Mouse (Mus musculus): ENCODE measurements around the gene Wdr47.
"Not testable (repeated sequence)": the region's sequence is repeated elsewhere in the genome, so short reads cannot be mapped to it uniquely, and the experiment has no call there.

Wdr47 gene

GRCm38 (mm10) chr3:108590786-108591529 lies at the start of gene Wdr47:
Gene Wdr47, plus strand, starts transcription at chr3:108591279.
- peak; percentile 90 to 93 for DNase-seq (ENCODE audit: low spot score in 2 of 2)

GRCm38 (mm10) chr3:108542299-108542698 lies 48.8 kb upstream of the Wdr47 start:
- no peak for DNase-seq (ENCODE audit: low spot score in 2 of 2)

- peak; percentile 24 to 38 for DNase-seq (ENCODE audit: low spot score in 2 of 2)
Observed at GRCm38 (mm10) chr3:108554111-108554561, 36.9 kb upstream of the Wdr47 start.

- DNase-seq (ENCODE audit: low spot score in 2 of 2), result peak; percentile 89 to 91
Observed at GRCm38 (mm10) chr3:108554587-108555312, 36.3 kb upstream of the Wdr47 start.

- no peak for DNase-seq (ENCODE audit: low spot score in 2 of 2)
Observed at GRCm38 (mm10) chr3:108557888-108558287, 33.2 kb upstream of the Wdr47 start.

- peak; percentile 94 to 96 for DNase-seq (ENCODE audit: low spot score in 2 of 2)
Observed at GRCm38 (mm10) chr3:108562133-108562730, 28.8 kb upstream of the Wdr47 start, which contains the start of gene Tmem167b. Gene Tmem167b, minus strand, starts transcription at chr3:108562466.

GRCm38 (mm10) chr3:108562777-108563271 lies 28.3 kb upstream of the Wdr47 start:
- DNase-seq (ENCODE audit: low spot score in 2 of 2), result no peak

GRCm38 (mm10) chr3:108563309-108563708 lies 27.8 kb upstream of the Wdr47 start:
- DNase-seq (ENCODE audit: low spot score in 2 of 2), result peak; percentile 67 to 74

- DNase-seq (ENCODE audit: low spot score in 2 of 2), result no peak
Observed at GRCm38 (mm10) chr3:108567990-108568877, 22.8 kb upstream of the Wdr47 start.

GRCm38 (mm10) chr3:108569636-108570035 lies 21.4 kb upstream of the Wdr47 start:
- DNase-seq (ENCODE audit: low spot score in 2 of 2), result not testable (repeated sequence)

GRCm38 (mm10) chr3:108570813-108571212 lies 20.3 kb upstream of the Wdr47 start:
- DNase-seq (ENCODE audit: low spot score in 2 of 2), result no peak

- DNase-seq (ENCODE audit: low spot score in 2 of 2), result peak; percentile 95 to 97
Observed at GRCm38 (mm10) chr3:108571443-108572294, 19.4 kb upstream of the Wdr47 start, which contains the start of gene Taf13. Gene Taf13, plus strand, starts transcription at chr3:108571698.

- DNase-seq (ENCODE audit: low spot score in 2 of 2), result no peak
Observed at GRCm38 (mm10) chr3:108572309-108573010, 18.6 kb upstream of the Wdr47 start.

GRCm38 (mm10) chr3:108574018-108574417 lies 17.1 kb upstream of the Wdr47 start:
- no peak for DNase-seq (ENCODE audit: low spot score in 2 of 2)

- DNase-seq (ENCODE audit: low spot score in 2 of 2), result no peak
Observed at GRCm38 (mm10) chr3:108584580-108584979, 6.5 kb upstream of the Wdr47 start.

- DNase-seq (ENCODE audit: low spot score in 2 of 2), result no peak
Observed at GRCm38 (mm10) chr3:108588446-108588845, 2.6 kb upstream of the Wdr47 start.

- DNase-seq (ENCODE audit: low spot score in 2 of 2), result no peak
Observed at GRCm38 (mm10) chr3:108591530-108592522, 747 bp downstream of the Wdr47 start.

- no peak for DNase-seq (ENCODE audit: low spot score in 2 of 2)
Observed at GRCm38 (mm10) chr3:108608906-108609305, 17.8 kb downstream of the Wdr47 start.

Data from frontal cortex, postnatal 14 days (tissue).